Mouse (Mus musculus): Measurements from ENCODE around the gene Utrn. TPM values are rescaled to one million over a fixed set of nuclear protein-coding genes. Genes with fewer than 3 reads are reported as not detected.

The Utrn gene
- total and polyA plus RNA-seq, 3 experiments = 0.31 to 1.1 (median 0.67) TPM

DNA sequence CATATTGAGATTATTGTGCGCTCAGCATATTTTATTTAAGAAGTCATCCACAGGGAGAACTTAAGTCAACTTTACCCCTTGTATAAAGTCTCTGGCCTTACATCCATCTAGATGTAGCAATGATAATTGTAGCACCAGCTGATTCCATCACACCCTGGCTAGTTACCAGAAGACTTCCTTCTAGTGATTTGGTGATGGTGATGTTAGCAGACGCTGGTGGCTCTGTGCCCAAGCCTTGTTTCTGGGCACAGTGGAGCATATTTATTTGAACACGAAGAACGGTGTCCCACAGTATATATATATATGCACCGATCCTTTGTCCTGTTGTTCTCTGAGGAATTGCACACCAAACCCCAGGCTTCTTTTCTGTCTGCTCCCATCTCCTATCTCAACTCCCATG, 30.7 kb upstream of the Utrn start:
- no peak for DNase-seq (ENCODE audit: extremely low read depth)
- H3K9me3 ChIP-seq (replicated peaks; ENCODE audit: low read length) = no peaks in the 10 kb centered on the region
- in situ Hi-C loops (cut with MboI; ENCODE audit: low pct_ligation_motif_present, low pct_unique_long_range_greater_than_20kb, low sequenced_read_pairs) = loop anchor here (25.0 kb wide), 1 partner anchor 213 kb away; no protein-coding TSS in a partner anchor
- H3K79me2 ChIP-seq (replicated peaks; ENCODE audit: control insufficient read depth, extremely low read depth, insufficient read depth, poor library complexity, severe bottlenecking) = no peaks in the 10 kb centered on the region
- H3K27ac ChIP-seq (ENCODE audit: insufficient read depth, low read depth) = no peak overlapping the region
- TF ChIP-seq ETS1 (conservative IDR thresholded peaks at IDR 0.05; ENCODE audit: low read depth, low read length) = no peak
- H3K36me3 ChIP-seq (replicated peaks in 1 of 2; ENCODE audit: control insufficient read depth in 1 of 2, insufficient read depth in 1 of 2, low read length in 1 of 2) = no peaks in the 10 kb centered on the region
- no peak overlapping the region for H3K4me3 ChIP-seq (replicated peaks in 1 of 3; ENCODE audit: low read depth in 2 of 3, low read length in 2 of 3, poor library complexity in 1 of 3)
- dilution Hi-C loops (cut with MboI; ENCODE audit: extremely low pct_ligation_motif_present, extremely low pct_unique_long_range_greater_than_20kb, low sequenced_read_pairs) = no loop called here
- H3K4me2 ChIP-seq (ENCODE audit: insufficient read depth, low read depth, poor library complexity, severe bottlenecking) = no peak overlapping the region
- H3K4me1 ChIP-seq (ENCODE audit: control insufficient read depth in 1 of 2, insufficient read depth in 2 of 2) = peaks cover 11 to 13% of the 10 kb centered on the region in 2 experiments
- H3K9ac ChIP-seq (ENCODE audit: insufficient read depth, low read depth) = no peak overlapping the region
- no peaks in the 10 kb centered on the region for H3K27me3 ChIP-seq (replicated peaks)

DNA sequence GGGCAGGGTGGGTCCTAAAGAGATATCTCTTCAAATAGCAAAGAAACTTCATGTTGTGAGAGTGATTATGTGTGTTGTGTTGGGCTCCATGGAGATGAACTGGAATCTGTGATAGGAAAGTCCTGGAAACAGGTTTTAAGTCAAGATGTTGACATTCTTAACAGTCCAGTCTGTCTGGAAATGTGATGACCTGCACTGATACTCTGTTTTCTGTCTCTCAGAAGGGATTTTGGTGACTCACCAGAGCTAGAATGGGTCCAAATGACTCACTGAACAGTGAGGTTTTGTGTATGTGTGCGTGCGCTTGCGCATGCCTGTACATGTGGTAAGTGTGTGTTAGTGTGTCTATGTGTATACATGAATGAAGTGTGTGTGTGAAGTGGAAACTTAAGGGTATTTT, 24.2 kb upstream of the Utrn start:
- DNase-seq (ENCODE audit: extremely low read depth) = no peak
- TF ChIP-seq CHD2 (IDR thresholded peaks at IDR 0.05; ENCODE audit: low read length) (no peak), RAD21 (IDR thresholded peaks at IDR 0.05; ENCODE audit: low read depth, low read length) (no peak), ELF1 (IDR thresholded peaks at IDR 0.05; ENCODE audit: low read depth, low read length) (no peak), ZKSCAN1 (IDR thresholded peaks at IDR 0.05; ENCODE audit: borderline replicate concordance, low read depth, low read length) (no peak), MYC (IDR thresholded peaks at IDR 0.05; ENCODE audit: low read depth, low read length) (no peak), MXI1 (IDR thresholded peaks at IDR 0.05; ENCODE audit: low read depth, low read length) (no peak), ZC3H11A (IDR thresholded peaks at IDR 0.05; ENCODE audit: low read depth, low read length) (no peak), BHLHE40 (IDR thresholded peaks at IDR 0.05; ENCODE audit: low read depth, low read length) (no peak), EP300 (IDR thresholded peaks at IDR 0.05; ENCODE audit: low read length) (no peak), MAZ (IDR thresholded peaks at IDR 0.05; ENCODE audit: low read depth, low read length) (no peak), E2F4 (IDR thresholded peaks at IDR 0.05; ENCODE audit: insufficient replicate concordance, low read depth, low read length) (no peak), ZNF384 (IDR thresholded peaks at IDR 0.05; ENCODE audit: low read depth, low read length) (no peak)
- H3K27ac ChIP-seq (ENCODE audit: insufficient read depth, low read depth) = no peak overlapping the region
- in situ Hi-C loops (cut with MboI; ENCODE audit: low pct_ligation_motif_present, low pct_unique_long_range_greater_than_20kb, low sequenced_read_pairs) = no loop called here
- no peaks in the 10 kb centered on the region for H3K79me2 ChIP-seq (replicated peaks; ENCODE audit: control insufficient read depth, extremely low read depth, insufficient read depth, poor library complexity, severe bottlenecking)
- no peaks in the 10 kb centered on the region for H3K36me3 ChIP-seq (replicated peaks in 1 of 2; ENCODE audit: control insufficient read depth in 1 of 2, insufficient read depth in 1 of 2, low read length in 1 of 2)
- no peak overlapping the region for H3K4me2 ChIP-seq (ENCODE audit: insufficient read depth, low read depth, poor library complexity, severe bottlenecking)
- no peaks in the 10 kb centered on the region for H3K27me3 ChIP-seq (replicated peaks)
- H3K9ac ChIP-seq (ENCODE audit: insufficient read depth, low read depth) = no peak overlapping the region
- peaks cover 5 to 8% of the 10 kb centered on the region in 2 experiments; a peak in 3 of 4 replicates for H3K4me1 ChIP-seq (ENCODE audit: control insufficient read depth in 1 of 2, insufficient read depth in 2 of 2)
- dilution Hi-C loops (cut with MboI; ENCODE audit: extremely low pct_ligation_motif_present, extremely low pct_unique_long_range_greater_than_20kb, low sequenced_read_pairs) = no loop called here
- no peaks in the 10 kb centered on the region for H3K9me3 ChIP-seq (replicated peaks; ENCODE audit: low read length)
- H3K4me3 ChIP-seq (replicated peaks in 1 of 3; ENCODE audit: low read depth in 2 of 3, low read length in 2 of 3, poor library complexity in 1 of 3) = no peak overlapping the region

DNA sequence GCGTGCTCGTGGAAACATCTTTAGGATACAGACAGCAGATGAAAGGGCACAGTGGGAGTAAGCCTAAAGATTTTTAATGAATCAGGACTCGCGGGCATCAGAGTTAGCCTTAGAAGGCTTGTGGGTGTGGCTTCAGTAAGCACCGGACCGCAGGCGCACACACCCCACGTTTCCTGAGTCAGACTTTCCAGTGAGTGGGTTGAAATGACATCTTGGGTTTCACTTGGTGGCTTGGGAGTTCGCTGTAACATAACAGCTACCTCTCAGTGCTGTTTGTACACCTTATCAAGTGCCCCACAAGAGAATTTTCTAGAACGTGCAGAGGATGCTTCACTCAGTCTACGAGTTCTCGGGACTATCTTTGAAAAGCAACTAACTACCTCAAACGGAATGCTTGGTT, 19.2 kb upstream of the Utrn start:
- H3K36me3 ChIP-seq (replicated peaks in 1 of 2; ENCODE audit: control insufficient read depth in 1 of 2, insufficient read depth in 1 of 2, low read length in 1 of 2) = no peaks in the 10 kb centered on the region
- no peak overlapping the region for H3K9ac ChIP-seq (ENCODE audit: insufficient read depth, low read depth)
- no peak overlapping the region for H3K4me3 ChIP-seq (replicated peaks in 1 of 3; ENCODE audit: low read depth in 2 of 3, low read length in 2 of 3, poor library complexity in 1 of 3)
- peak; percentile 91 for DNase-seq (ENCODE audit: extremely low read depth)
- in situ Hi-C loops (cut with MboI; ENCODE audit: low pct_ligation_motif_present, low pct_unique_long_range_greater_than_20kb, low sequenced_read_pairs) (no loop called here), dilution Hi-C loops (cut with MboI; ENCODE audit: extremely low pct_ligation_motif_present, extremely low pct_unique_long_range_greater_than_20kb, low sequenced_read_pairs) (no loop called here)
- H3K9me3 ChIP-seq (replicated peaks; ENCODE audit: low read length) = no peaks in the 10 kb centered on the region
- H3K79me2 ChIP-seq (replicated peaks; ENCODE audit: control insufficient read depth, extremely low read depth, insufficient read depth, poor library complexity, severe bottlenecking) = no peaks in the 10 kb centered on the region
- H3K27ac ChIP-seq (ENCODE audit: insufficient read depth, low read depth) = no peak overlapping the region
- peaks cover 5 to 15% of the 10 kb centered on the region in 2 experiments; a peak in 3 of 4 replicates for H3K4me1 ChIP-seq (ENCODE audit: control insufficient read depth in 1 of 2, insufficient read depth in 2 of 2)
- H3K4me2 ChIP-seq (ENCODE audit: insufficient read depth, low read depth, poor library complexity, severe bottlenecking) = peak overlapping the region; percentile 54; the same call in 1 of the 2 replicates
- H3K27me3 ChIP-seq (replicated peaks) = peaks cover 7% of the 10 kb centered on the region
- TF ChIP-seq CHD2 (IDR thresholded peaks at IDR 0.05; ENCODE audit: low read length) = 0 out of 2 replicates have a peak, but pooled peaks have one; percentile 41
- peak; percentile 24; the same call in 1 of the 2 replicates for TF ChIP-seq MXI1 (IDR thresholded peaks at IDR 0.05; ENCODE audit: low read depth, low read length)
- TF ChIP-seq ZKSCAN1 (IDR thresholded peaks at IDR 0.05; ENCODE audit: borderline replicate concordance, low read depth, low read length) = no peak
- no peak; the same call in 1 of the 2 replicates for TF ChIP-seq SIN3A (IDR thresholded peaks at IDR 0.05; ENCODE audit: low read length)
- peak; percentile 99 for TF ChIP-seq JUND (conservative IDR thresholded peaks at IDR 0.05; ENCODE audit: low read depth, low read length)
- TF ChIP-seq TCF12 (IDR thresholded peaks at IDR 0.05; ENCODE audit: low read depth, low read length) = peak; percentile 43; the same call in 1 of the 2 replicates
- TF ChIP-seq BHLHE40 (IDR thresholded peaks at IDR 0.05; ENCODE audit: low read depth, low read length) = peak; percentile 99
- no peak for TF ChIP-seq TBP (conservative IDR thresholded peaks at IDR 0.05; ENCODE audit: low read depth, low read length)
- TF ChIP-seq HCFC1 (IDR thresholded peaks at IDR 0.05; ENCODE audit: low read depth, low read length) = peak; percentile 21; the same call in 1 of the 2 replicates
- peak; percentile 92 for TF ChIP-seq IRF4 (IDR thresholded peaks at IDR 0.05; ENCODE audit: low read depth, low read length)
- TF ChIP-seq JUN (IDR thresholded peaks at IDR 0.05; ENCODE audit: insufficient read depth, low read depth, low read length) = peak; percentile 98
- no peak for TF ChIP-seq RAD21 (IDR thresholded peaks at IDR 0.05; ENCODE audit: low read depth, low read length)
- peak; percentile 61; the same call in 1 of the 2 replicates for TF ChIP-seq MAX (IDR thresholded peaks at IDR 0.05; ENCODE audit: low read length)
- peak; percentile 61 for TF ChIP-seq NRF1 (IDR thresholded peaks at IDR 0.05; ENCODE audit: low read depth, low read length)
- TF ChIP-seq MYC (IDR thresholded peaks at IDR 0.05; ENCODE audit: low read depth, low read length) = peak; percentile 78; the same call in 1 of the 2 replicates
- peak; percentile 95 for TF ChIP-seq EP300 (IDR thresholded peaks at IDR 0.05; ENCODE audit: low read length)
- TF ChIP-seq ETS1 (conservative IDR thresholded peaks at IDR 0.05; ENCODE audit: low read depth, low read length) = peak; percentile 92
- no peak for TF ChIP-seq NELFE (IDR thresholded peaks at IDR 0.05; ENCODE audit: low read depth, low read length)
